Mouse (Mus musculus) spleen, adult 18-20 months (tissue): ENCODE data around the gene Atad1.

Source experiments
- DNase-seq, 2 experiments: peaks; one replicate each; pipeline ENCODE4 v3.0.0; 2022; ENCODE audit warnings: mixed read lengths in 2 of 2

Gene Atad1

DNA sequence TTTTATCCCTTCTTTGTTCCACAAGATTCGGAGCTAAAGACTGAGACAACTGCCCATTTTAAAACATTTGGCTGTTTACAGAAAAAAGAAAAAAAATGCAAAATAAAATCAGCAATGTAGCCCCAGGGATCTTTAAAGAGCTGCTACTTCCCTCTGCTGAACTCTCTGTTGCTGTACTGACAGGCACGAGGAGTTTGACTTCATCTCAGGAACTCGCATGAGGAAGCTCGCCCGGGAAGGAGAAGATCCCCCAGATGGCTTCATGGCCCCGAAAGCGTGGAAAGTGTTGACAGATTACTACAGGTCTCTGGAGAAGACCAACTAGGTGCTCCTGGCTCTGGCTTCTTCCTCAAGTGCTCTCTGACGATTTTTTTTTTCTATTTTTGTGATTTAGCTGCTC lies 74.3 kb downstream of the Atad1 start:
- DNase-seq, result no peak

DNA sequence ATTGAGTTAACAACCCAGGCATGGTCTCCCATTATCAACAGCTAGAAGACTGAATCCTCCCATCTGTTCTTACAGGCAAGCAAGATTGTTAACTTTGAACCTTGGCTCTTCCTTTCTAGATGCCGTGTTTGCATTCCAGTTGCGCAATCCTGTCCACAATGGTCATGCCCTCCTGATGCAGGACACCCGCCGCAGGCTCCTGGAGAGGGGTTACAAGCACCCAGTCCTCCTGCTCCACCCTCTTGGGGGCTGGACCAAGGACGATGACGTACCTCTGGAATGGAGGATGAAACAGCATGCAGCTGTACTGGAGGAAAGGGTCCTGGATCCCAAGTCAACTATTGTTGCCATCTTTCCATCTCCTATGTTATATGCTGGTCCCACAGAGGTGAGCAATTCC lies 76.7 kb downstream of the Atad1 start:
- no peak for DNase-seq

DNA sequence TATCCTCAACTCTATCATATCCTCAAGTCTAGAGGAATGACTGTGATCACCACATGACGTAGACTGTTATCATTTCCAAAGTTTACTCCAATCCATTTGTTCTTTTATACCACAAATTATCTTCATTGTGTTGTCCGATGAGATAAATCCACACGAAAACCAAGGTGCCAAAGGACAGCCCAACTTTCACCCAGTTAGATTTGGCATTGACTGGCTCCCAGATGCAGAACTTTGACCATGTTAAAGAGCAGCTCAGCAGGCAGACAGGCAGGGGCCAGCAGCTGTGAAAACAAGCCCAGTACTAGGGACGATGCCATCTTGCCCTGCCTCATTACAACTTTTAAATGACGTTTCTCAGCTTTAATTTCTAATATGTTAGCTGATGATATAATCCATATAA lies 80.2 kb downstream of the Atad1 start:
- DNase-seq, result no peak

DNA sequence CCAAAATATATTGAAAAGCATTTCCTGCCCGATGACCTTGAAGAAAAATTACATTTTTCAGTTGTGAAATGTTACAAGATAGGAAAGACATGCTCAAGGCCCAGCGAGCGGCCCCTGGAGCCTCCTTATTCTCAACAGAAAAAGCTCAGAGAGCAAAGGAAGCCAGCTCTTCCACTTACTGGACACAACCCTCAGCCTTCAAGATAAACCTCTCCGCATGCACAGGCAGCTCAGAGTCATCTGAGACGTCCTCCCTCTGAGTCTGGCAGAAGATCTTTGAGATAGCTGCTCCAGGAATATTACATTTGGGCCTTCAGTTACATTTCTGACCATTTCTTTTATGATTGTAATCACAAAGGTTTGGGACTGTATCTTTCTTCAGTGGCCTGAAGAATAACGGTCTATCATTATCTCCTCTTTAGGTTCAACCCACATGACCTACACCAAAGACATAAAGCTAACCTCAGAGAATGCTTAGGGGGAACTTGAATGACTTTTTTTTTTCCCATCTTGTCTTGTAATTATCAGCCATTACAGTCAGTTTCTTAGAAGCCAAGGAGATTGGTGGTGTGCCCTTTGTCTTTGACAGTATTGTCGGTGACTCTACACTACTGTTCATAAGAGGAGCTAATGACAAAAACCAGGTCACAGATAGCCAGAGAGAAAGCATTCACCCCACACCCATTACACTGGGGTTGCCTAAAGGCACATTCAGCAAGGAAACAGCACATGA lies 85.8 kb downstream of the Atad1 start:
- DNase-seq, result no peak

DNA sequence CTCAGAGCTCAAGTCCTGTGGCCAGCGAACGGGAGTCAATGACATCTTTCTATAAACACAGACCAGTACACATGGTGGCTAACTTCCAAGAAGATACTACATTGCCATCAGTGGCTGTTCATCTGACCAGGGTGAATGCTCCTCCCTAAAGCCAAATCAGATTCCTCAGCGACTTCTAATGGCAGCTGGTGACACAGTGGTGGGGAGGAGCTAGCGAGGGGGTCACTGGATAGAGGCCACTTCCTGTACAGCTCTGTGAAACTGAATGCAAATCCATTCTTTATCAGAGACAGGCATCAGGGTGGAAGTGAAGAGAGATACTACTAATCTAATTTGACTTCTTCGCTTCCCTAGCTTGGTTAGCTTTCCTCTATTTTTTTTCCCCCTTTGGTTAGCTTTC lies 86.5 kb downstream of the Atad1 start:
- no peak for DNase-seq

DNA sequence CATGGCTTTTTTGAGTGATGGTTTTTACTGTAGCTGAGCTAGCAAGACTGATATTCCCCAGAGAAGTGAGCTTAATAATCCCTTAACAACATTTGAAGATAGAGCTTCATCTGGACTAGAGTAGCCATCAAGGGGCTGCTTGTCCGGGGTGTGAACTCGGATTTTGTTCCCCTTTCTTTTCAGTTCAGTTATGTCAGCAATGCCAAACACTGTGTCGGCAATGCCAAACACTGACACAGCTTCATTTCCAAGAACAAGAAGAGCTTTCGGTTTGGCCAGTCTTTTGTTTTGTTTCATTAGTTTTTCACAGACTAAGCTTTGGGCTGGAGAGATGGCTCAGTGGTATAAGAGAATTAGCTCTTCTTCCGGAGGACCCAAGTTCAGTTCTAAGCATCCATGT lies 88.5 kb downstream of the Atad1 start:
- no peak for DNase-seq

DNA sequence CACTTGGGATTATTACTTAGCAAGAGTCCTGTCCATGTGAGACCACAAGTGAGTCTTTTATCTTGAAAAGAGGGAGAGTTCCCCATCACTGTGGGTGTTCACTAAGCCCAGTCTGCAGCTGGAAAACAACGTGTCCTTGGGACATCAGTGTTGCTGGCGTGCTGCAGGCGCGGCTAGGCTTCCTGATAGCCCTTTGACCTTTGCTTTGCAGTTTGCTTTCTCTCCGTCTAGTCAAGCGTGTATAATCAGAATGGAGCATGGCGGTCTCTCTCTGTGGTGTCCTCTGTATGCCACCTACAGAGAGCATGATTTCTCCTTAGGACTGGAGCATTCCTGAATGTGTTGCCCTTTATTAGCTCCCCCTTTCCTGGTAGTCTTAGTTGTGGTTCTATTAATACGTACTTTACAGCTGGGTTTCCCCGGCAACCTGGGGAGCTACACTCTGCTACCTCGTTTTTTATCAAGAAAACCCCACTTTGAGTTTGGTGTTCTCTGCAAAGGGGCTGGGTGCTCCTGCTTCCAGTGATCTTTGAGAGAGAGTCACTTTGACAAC lies 91.5 kb downstream of the Atad1 start:
- no peak for DNase-seq

DNA sequence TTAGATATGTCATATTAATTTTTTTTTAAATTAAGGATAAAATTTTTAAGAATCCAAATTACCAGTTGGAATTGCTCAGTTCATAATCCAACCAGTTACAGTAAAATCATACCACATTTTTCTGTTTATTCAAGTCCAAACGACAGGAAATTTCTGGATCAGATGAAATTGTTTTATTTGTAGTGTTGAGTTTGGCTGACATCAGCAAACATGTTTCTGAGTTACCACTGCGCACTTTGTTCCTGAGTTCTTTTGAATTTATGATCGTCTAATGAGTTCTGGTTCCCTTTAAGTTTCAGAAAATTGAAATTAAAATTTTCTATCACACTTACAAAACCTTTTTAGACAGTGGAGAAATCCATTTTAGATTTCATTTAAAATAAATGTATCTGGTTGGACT lies 93.2 kb downstream of the Atad1 start:
- no peak for DNase-seq

DNA sequence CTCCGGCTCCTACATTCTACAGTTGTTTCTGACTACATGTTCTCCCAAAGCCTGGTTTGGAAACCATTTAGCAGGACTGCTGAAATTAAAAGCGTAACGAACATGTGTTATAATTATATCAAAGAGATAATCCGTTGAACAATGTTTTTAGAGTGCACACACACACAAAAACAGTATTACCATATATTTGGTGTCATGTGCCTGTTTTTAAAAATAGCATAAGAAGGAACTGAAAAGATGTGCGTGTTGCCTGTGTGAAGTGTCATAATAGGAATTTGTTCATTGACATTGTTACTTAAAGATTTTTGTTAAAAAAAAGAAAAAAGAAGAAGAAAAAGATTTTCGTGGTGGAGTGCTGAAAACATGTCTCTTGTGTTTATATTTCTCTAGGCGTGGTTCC lies 93.6 kb downstream of the Atad1 start:
- no peak for DNase-seq

DNA sequence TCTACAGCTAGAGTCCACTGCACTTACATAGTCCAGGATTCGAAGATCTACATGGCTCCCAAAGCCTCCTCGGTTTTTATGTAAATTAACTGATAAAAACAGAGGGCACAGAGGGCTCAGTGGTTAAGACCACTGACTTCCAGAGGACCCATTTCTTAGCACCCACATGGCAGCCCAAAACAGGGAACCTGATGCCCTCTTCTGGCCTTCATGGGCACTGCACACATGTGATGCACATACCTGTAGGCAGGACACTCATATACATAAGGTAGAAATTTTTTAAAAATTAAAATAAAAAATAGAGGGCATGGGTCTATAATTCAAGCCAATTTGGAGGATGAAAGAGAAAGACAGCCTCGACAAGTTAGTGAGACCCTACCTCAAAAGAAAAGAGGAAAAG lies 95.9 kb downstream of the Atad1 start:
- no peak for DNase-seq

DNA sequence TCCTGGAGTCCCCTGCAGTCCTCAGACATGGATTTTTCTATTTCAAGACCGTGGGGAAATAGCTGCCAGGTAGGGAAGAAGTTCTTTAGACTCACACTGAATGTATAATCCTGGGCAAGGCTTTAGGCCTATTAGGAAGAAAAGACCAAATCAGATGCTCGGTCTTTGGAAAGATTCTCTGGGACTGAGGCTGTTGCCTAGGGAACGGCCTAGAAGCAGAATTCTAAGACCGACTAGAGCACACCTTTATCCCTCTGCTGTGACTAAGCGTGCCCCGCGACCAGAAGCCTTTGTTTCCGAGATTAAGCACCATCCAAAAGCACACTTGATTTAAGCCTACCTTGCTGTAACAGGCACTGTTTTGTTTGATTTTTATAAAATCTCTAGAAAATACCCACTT lies 97.6 kb downstream of the Atad1 start:
- DNase-seq, result no peak

DNA sequence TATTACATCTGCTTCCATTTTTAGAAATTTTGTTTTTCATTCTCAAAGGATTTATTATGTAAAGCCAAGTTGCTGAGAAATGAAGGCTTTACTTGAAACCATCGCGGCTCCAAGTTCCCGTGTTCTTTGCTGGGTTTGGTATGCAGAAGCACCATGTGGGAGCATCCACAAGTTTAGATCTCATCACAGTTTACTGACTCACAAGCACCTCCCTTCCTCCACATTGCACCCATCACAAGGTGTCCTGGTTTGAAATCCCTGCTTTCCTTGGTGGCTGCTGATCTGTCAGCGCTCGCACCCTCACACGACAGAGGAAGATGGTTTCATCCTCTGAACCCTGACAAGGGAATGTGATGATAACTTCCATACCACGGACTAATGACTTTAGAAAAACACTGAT lies 98.1 kb downstream of the Atad1 start:
- no peak for DNase-seq

DNA sequence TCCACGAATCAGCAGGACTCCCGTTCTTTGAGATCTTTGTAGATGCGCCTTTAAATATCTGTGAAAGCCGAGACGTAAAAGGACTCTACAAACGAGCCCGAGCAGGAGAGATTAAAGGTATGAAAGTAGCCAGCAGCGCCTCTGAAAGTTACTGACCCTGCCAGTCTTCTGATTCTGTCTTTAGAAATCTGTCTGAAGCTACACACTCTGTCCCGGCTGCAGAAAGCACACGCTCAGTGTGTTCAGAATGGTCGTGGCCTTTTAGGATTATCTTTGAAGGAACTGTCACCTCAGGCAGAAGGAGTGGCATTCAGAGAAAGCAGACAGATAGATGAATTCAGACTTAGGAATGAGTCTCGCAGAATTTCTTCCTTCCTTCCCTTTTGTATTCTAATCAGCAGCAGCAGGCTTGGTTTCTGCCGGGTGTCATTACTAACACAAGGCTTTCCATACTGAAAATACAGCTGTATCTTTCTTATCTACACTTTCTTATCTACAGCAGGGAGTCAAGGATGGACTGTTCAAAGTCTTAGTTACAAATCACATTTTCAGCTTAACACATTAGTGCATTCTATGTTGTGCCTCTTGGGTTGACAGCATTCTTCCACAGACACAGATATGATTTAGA lies 101.2 kb downstream of the Atad1 start:
- DNase-seq, result no peak

DNA sequence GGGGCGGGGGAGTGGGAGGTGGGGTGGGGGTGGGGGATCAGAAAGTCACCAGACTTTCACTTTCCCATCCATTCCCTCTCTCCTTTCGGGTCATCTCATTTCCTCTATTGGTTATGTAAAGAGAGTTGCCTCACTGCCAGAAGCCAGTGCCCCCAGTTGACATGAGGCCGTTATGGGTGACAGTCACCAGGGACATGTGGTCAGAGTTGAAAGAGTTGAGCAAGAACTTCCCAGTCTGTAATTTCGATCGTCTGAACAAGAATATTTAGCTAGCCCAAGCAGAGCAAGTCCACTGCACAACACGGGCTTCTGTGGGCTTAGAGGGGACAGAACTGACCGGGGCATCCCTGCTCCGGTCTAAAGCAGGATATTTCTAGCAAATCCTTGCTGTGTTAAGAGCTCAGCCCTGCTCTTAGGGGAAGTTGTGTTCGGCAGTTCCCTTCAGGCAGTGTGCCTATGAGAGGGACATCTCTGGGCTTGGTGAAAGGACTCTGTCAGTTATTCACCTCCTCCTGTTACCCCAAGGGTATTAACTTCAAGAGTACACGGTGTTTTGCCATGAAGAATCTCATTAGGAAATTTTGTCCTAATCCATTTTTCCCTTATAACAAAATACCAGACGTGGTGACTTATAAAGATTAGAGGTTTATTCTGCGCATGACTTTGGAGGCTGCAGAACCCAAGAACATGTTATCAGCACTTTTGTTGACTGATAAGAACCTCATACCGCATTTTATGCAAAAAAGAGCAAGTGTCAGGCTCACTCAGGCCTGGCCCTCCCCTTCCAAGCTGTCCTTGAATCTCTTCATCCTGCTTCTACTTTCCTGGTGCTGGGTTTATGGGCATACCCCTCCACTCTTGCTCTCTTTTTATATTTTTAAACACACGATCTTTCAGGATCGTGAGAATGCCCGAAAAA lies 102.0 kb downstream of the Atad1 start:
- peak; percentile 9 to 22 for DNase-seq

DNA sequence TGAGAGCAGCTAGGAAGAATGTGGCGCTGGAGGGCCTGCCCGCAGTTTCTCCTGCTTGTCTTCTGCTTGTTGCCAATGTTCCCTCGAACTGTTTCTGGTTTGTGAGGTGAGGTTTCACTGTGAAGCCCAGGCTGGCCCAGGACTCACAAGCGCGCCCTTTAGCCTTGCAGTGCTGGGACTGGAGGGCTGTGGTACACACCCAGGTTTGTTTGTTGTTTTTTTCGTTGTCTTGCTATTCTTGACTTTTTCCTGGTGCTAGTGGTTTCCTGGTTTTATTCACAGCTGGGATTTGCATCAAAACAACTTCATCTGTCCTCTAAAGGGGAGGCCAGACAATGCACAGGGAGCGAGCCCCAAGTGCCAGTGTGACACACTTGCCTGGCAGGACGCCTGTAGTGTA lies 104.7 kb downstream of the Atad1 start:
- DNase-seq, result no peak

DNA sequence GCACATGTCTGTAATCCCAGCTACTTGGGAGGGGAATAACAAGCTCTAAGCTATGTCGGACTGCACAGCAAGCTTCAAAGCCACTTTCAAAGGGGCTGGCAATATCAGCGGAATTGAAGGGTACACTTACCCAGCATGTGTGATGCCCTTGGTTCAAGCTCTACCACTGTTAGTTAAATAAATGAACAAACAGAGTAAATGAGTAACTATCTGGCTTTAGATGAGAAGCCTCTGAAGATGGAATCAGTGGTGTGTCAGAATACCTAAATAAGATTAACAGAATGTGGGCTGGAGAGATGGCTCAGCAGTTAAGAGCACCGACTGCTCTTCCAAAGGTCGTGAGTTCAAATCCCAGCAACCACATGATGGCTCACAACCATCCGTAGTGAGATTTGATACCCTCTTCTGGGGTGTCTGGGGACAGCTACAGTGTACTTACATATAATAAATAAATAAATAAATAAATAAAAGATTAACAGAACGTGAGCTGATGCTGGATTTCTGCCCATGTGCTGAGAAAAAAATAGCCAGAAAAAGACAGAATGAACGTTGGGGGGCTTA lies 110.9 kb downstream of the Atad1 start:
- no peak for DNase-seq

DNA sequence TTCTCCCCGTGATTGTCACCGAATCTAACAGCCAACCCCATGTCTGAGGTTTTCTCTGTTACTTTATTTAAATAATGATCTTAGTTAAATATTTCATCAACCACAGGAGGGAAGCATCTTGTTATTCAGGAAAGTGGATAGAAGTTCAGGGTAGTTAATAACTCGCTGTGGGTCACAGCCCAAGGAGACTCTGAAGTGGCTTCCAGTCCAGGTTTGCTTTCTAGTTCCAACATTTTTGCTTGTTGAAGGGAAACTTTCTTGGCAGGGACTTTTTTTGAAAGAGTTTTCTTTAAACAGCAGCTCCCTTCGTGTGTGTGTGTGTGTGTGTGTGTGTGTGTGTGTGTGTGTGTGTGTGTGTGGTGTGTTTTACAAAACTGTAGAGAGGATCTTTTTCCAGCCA lies 112.0 kb downstream of the Atad1 start:
- DNase-seq, result no peak

DNA sequence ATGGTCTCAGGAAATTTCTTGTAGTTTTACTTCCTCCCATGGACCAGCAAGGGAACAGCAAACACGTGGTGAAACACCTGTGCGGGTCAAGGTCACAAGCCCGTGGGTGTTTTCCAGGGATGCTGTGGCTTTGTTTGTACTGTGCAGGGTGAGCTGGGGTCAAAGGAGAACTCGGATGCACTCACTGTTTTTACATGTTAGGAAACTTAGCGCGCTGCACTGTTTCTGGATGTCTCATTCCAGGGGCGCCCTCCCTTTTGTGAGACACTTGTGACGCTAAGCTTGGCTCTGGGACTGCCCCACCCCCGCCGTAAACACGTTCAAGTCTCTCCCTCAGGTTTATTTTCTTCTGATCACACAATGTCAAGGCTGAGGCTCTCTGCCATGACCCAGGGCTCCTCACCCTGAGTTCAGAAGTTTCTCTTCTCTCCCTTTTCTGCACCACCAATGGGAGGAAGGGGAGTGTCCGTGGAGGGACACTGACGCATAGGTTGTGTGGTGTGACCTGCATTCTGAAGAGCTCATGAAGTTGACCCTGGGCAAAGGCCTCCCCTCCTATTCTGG lies 112.7 kb downstream of the Atad1 start:
- DNase-seq, result no peak

DNA sequence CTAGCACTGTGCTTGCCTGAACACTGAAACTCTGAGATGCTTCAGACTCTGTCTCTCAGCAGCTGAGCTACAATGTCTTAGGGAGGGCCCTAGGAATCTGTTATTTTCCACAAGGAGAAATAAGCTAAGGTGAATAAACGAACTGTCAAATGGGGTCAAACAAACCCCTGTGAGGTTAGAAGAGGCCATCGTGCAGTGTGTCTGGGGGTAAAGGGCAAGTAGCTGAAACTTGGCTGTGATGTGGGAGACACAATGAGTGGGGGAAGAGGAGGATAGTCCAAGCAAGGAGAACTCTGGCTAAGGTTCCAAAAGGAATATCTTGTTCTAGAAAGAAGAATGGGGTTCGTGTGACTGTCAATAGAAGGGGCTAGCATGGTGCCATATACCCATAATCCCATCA lies 117.4 kb downstream of the Atad1 start:
- no peak for DNase-seq
